Mouse (Mus musculus): ENCODE data around the gene Tmem203. TPM values are rescaled to one million over a fixed set of nuclear protein-coding genes. Genes with fewer than 3 reads are reported as not detected.
A peak's percentile ranks its signal among the peaks of the same experiment; 100 is the strongest.

Tmem203 gene
- 20.5 and 20.7 TPM in 2 replicates for polyA plus RNA-seq (2016; fragmentation: Nextera tagmentation; extraction: Ambion mirVana)

DNA sequence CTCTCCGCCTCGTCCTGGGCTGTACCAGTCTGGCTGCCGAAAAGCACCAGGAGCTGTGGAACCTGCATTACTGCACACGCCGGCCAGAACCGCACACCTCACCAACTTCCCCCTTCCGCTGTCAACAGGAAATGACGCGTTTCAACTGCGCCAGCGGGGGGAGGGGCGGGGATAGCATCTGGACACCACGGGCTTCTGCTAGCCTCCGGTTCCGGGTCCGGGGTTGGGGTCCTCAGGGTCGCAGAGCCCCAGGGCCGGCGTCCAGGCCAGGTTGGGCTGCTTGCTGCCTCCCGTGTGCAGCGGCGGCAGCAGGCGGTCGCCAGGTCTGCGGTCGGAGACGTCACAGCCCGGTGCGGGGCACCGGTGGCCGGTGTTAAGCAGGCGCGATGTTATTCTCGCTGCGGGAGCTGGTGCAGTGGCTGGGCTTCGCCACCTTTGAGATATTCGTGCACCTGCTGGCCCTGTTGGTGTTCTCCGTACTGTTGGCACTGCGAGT lies at the start of gene Tmem203:
Tmem203 (plus strand) TSS at position 156 of the 496 bp plus-strand sequence.
- peak within 1 kb of the TSS; percentile 79 for H3K4me3 ChIP-seq (replicated peaks)
- H3K36me3 ChIP-seq: peaks cover 23% of the 10 kb centered on the region
- no peaks in the 10 kb centered on the region for H3K27me3 ChIP-seq
- H3K27ac ChIP-seq: peak within 1 kb of the TSS; percentile 64
- no peaks in the 10 kb centered on the region for H3K9me3 ChIP-seq
- H3K9ac ChIP-seq (replicated peaks): peak within 1 kb of the TSS; percentile 75
- H3K4me2 ChIP-seq: peak within 1 kb of the TSS; percentile 97
- ATAC-seq (ENCODE audit: insufficient number of reproducible peaks, insufficient read depth, low FRiP score, low TSS enrichment, low read depth): peak; percentile 57; the same call in 1 of the 2 replicates
- under 1% methylated on average over 39 of the region's 39 CpGs for WGBS
- H3K4me1 ChIP-seq (replicated peaks): peaks cover 15% of the 10 kb centered on the region

DNA sequence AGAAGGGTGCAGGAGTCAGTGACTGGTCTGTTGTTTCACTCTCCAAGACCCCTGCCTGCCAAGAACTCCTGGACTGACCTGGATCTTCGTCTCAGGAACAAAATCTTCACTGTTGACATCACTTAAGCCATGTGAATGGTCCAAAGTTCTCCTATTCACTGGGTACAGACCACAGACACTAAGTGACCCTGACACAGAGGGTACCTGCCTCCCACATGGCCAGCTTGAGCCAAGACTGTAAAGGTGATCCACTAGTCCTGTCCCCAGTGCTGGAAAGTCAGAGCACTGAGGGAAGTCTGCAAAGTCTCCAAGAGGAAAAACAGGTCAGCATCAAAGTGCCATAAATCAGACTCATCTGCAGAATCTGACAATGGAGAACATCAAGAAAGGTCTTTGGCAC lies 47.6 kb upstream of the Tmem203 start:
- Histone ChIP-seq H3K36me3 (peaks cover 64% of the 10 kb centered on the region), H3K27ac (no peak overlapping the region), H3K27me3 (no peaks in the 10 kb centered on the region), H3K4me2 (no peak overlapping the region), H3K9ac (replicated peaks) (no peak overlapping the region), H3K4me1 (replicated peaks) (peaks cover 14% of the 10 kb centered on the region), H3K4me3 (replicated peaks) (no peak overlapping the region), H3K9me3 (no peaks in the 10 kb centered on the region)
- WGBS: 84% methylated on average over 1 of the region's 1 CpGs
- ATAC-seq (ENCODE audit: insufficient number of reproducible peaks, insufficient read depth, low FRiP score, low TSS enrichment, low read depth): no peak

DNA sequence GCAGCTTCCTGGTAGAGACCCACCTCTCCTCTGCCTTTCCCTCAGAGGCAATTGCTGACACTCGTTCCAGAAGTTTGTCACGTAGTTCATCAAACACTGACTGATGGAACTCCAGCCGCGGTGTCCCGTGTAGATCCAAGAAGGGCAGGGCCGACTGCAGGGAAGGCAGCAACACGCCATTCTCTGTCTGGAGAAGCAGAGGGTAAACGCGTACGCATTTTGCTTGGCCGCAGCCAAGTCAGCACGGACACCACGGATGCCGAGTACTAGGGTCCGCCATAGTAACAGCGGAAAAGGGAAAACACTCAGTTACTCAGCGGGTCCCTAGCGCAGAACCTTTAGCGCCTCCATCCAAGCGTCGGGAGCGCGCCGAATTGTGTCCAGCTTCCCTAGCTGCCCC lies 44.6 kb upstream of the Tmem203 start:
- peak overlapping the region; percentile 90 for H3K9ac ChIP-seq (replicated peaks)
- H3K36me3 ChIP-seq: peaks cover 33% of the 10 kb centered on the region
- no peaks in the 10 kb centered on the region for H3K9me3 ChIP-seq
- peak overlapping the region; percentile 83 for H3K4me3 ChIP-seq (replicated peaks)
- no peak for ATAC-seq (ENCODE audit: insufficient number of reproducible peaks, insufficient read depth, low FRiP score, low TSS enrichment, low read depth)
- H3K4me1 ChIP-seq (replicated peaks): peaks cover 14% of the 10 kb centered on the region
- peaks cover 19% of the 10 kb centered on the region for H3K27me3 ChIP-seq
- H3K27ac ChIP-seq: peak overlapping the region; percentile 92
- under 1% methylated on average over 24 of the region's 24 CpGs for WGBS
- peak overlapping the region; percentile 94 for H3K4me2 ChIP-seq

DNA sequence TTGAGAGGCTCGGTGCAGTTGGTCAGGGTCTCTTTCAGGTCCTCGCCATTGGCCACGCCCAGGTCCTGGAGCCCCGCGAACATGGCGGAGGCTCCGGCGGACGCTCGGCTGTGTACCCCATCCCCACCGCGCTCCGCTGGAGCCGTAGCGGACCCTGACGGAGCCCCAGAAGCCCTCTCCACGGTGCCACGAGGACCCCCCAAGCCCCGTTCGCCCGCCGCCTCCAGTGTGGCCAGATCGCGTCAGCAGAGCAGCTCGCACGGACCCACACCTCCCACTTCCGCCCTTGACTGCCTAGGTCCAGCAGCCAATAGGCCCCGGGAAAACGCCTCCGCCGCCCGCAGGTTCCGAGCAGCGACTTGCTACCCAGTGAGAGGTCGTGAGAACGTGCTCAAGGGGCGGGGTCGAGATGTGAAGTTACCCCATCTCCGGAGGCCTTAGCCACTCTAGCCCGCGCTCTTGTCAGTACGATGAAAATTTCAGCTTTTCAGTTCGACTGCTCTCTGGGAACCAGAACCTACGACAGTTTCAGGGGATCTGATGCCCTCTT lies 44.0 kb upstream of the Tmem203 start, which contains the start of gene Nelfb:
Nelfb (minus strand) TSS at position 369 of the 550 bp plus-strand sequence.
- ATAC-seq (ENCODE audit: insufficient number of reproducible peaks, insufficient read depth, low FRiP score, low TSS enrichment, low read depth): peak; percentile 85
- WGBS: under 1% methylated on average over 44 of the region's 44 CpGs
- H3K36me3 ChIP-seq: peaks cover 28% of the 10 kb centered on the region
- peaks cover 22% of the 10 kb centered on the region for H3K27me3 ChIP-seq
- H3K4me1 ChIP-seq (replicated peaks): peaks cover 14% of the 10 kb centered on the region
- peak within 1 kb of the TSS; percentile 90 for H3K9ac ChIP-seq (replicated peaks)
- peak within 1 kb of the TSS; percentile 92 for H3K27ac ChIP-seq
- peak within 1 kb of the TSS; percentile 94 for H3K4me2 ChIP-seq
- peak within 1 kb of the TSS; percentile 83 for H3K4me3 ChIP-seq (replicated peaks)
- no peaks in the 10 kb centered on the region for H3K9me3 ChIP-seq

DNA sequence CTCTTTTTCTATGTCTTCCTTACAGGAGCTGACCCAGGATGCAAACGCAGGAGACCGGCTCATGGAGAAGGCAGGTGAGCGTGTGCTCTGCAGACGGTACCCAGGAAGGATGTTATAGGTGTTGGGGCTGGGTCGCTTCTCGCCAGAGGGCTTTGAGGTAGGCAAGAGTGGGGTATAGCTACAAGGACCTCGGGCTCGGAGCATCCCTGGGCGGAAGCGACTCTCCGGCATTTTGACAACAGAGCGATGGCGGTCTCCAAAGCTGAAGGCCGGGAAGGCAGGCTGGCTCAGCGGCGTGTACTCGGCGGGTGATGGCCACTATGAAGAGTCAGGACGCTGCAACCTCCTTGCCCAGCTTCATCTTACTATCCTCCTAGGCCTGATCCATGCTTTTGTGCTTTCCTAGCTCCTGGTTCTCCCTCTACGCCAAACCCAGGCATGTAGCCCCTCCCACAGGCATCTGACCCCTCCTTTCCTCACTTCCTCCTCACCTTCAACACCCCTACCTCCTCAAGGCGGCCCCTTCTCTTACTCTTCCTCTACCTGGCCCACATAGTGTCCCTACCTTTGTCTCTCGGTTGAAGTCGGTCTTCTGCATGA lies 41.9 kb upstream of the Tmem203 start:
- H3K4me3 ChIP-seq (replicated peaks): no peak overlapping the region
- H3K9me3 ChIP-seq: no peaks in the 10 kb centered on the region
- H3K4me1 ChIP-seq (replicated peaks): peaks cover 14% of the 10 kb centered on the region
- WGBS: 55% methylated on average over 23 of the region's 23 CpGs
- ATAC-seq (ENCODE audit: insufficient number of reproducible peaks, insufficient read depth, low FRiP score, low TSS enrichment, low read depth): no peak
- no peak overlapping the region for H3K27ac ChIP-seq
- peaks cover 6% of the 10 kb centered on the region for H3K36me3 ChIP-seq
- peaks cover 22% of the 10 kb centered on the region for H3K27me3 ChIP-seq
- H3K9ac ChIP-seq (replicated peaks): no peak overlapping the region
- no peak overlapping the region for H3K4me2 ChIP-seq

DNA sequence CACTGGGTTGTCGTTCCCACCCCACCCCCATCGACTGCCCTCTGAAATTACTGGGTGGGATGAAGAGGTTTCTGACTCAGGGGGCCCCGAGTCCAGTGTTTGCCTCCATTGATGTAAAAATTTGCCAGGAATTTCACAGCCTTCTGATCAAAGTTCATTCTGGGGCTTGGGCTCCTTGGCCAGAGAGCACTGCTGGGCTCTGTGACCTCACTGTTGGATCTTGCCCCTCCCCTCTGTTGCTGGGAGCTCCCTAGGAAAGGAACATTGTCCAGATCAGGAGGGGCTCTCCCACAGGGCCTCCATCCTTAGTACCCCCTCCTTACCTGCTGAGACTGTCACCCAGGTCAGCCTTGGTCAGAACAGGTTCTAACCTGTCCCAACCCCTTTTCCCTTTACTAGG lies 40.8 kb upstream of the Tmem203 start, which contains the start of gene Stpg3:
Stpg3 (minus strand) TSS at position 194 of the 400 bp plus-strand sequence.
- no peak for ATAC-seq (ENCODE audit: insufficient number of reproducible peaks, insufficient read depth, low FRiP score, low TSS enrichment, low read depth)
- Histone ChIP-seq H3K9ac (replicated peaks) (no peak within 1 kb of the TSS), H3K4me1 (replicated peaks) (peaks cover 10% of the 10 kb centered on the region), H3K27me3 (peaks cover 22% of the 10 kb centered on the region), H3K36me3 (no peaks in the 10 kb centered on the region; the same call in 1 of the 2 replicates), H3K9me3 (no peaks in the 10 kb centered on the region), H3K4me3 (replicated peaks) (no peak within 1 kb of the TSS), H3K4me2 (no peak within 1 kb of the TSS), H3K27ac (no peak within 1 kb of the TSS)
- 78% methylated on average over 3 of the region's 3 CpGs for WGBS

DNA sequence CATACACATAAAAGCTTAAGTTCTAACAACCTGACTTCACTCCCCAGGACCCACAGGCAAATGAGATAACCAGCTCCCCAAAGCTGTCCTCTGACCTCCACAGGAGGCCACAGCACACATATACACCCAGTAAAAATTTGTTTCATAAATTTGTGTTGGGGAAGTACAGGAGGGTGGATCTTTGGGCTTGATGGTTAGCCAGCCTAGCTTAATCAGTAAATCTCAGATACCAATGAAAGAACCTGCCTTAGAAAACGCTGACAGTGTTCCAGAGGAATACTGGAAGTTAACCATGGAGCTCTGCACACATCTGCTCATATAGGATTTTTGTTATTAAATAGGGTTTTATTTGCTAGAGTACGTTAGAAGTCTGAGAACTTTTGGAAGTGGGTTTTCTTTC lies 37.6 kb upstream of the Tmem203 start:
- no peaks in the 10 kb centered on the region for H3K4me1 ChIP-seq (replicated peaks)
- H3K9me3 ChIP-seq: no peaks in the 10 kb centered on the region
- WGBS: 61% methylated on average over 2 of the region's 2 CpGs
- ATAC-seq (ENCODE audit: insufficient number of reproducible peaks, insufficient read depth, low FRiP score, low TSS enrichment, low read depth): no peak
- H3K4me3 ChIP-seq (replicated peaks): no peak overlapping the region
- no peak overlapping the region for H3K9ac ChIP-seq (replicated peaks)
- H3K36me3 ChIP-seq: peaks cover 12% of the 10 kb centered on the region
- peaks cover 22% of the 10 kb centered on the region for H3K27me3 ChIP-seq
- H3K27ac ChIP-seq: no peak overlapping the region
- H3K4me2 ChIP-seq: no peak overlapping the region

DNA sequence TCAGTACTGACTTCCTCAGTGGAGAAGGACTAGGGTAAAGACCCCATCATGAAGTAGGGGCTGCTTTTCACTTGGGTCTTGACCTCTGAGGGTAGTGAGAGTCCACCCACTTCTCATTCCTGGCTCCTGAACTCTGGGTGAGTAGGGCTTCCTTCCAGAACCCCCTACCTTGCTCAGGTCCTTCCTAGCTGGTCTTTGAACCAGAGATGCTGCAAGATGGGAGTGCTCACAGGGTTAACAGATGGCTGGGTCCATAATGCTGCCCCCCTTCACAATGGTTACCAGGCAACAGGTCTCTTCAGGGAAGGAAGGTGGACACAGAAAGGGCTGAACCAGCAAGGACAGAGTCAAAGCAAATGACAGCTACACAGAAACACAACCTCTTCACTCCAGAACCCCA lies 36.8 kb upstream of the Tmem203 start, which contains the start of gene Fam166a:
Fam166a (plus strand) TSS at position 301 of the 400 bp plus-strand sequence.
- Histone ChIP-seq H3K27me3 (peaks cover 16% of the 10 kb centered on the region), H3K9ac (replicated peaks) (no peak within 1 kb of the TSS), H3K4me3 (replicated peaks) (no peak within 1 kb of the TSS), H3K9me3 (no peaks in the 10 kb centered on the region), H3K36me3 (peaks cover 19% of the 10 kb centered on the region), H3K4me1 (replicated peaks) (peaks cover 5% of the 10 kb centered on the region), H3K27ac (no peak within 1 kb of the TSS), H3K4me2 (no peak within 1 kb of the TSS)
- ATAC-seq (ENCODE audit: insufficient number of reproducible peaks, insufficient read depth, low FRiP score, low TSS enrichment, low read depth): no peak

DNA sequence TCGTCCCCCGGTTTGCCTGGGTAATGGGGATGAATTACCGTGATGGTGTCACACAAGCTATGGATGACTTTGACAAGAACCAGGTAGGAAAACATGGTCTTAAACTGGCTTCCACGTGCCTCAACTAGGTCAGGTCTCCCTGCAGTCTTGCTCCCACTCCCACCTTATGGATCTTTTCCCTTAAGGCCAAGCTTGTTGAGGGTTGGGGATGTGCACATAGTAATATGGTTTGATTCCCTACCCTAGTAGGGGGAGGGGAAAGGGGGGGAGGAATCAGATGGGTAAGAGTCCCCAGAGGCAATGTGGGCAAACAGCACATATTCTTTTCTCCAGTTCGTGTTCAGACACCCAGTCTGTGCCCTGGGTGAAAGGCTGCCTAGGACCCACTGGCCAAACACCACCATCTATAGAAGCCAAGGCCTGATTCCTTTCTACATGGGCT lies 33.9 kb upstream of the Tmem203 start:
- Histone ChIP-seq H3K4me3 (replicated peaks) (no peak overlapping the region), H3K27ac (no peak overlapping the region), H3K27me3 (no peaks in the 10 kb centered on the region), H3K4me2 (no peak overlapping the region), H3K4me1 (replicated peaks) (peaks cover 15% of the 10 kb centered on the region), H3K9ac (replicated peaks) (no peak overlapping the region), H3K9me3 (no peaks in the 10 kb centered on the region), H3K36me3 (peaks cover 21% of the 10 kb centered on the region)
- 63% methylated on average over 5 of the region's 5 CpGs for WGBS
- ATAC-seq (ENCODE audit: insufficient number of reproducible peaks, insufficient read depth, low FRiP score, low TSS enrichment, low read depth): no peak

DNA sequence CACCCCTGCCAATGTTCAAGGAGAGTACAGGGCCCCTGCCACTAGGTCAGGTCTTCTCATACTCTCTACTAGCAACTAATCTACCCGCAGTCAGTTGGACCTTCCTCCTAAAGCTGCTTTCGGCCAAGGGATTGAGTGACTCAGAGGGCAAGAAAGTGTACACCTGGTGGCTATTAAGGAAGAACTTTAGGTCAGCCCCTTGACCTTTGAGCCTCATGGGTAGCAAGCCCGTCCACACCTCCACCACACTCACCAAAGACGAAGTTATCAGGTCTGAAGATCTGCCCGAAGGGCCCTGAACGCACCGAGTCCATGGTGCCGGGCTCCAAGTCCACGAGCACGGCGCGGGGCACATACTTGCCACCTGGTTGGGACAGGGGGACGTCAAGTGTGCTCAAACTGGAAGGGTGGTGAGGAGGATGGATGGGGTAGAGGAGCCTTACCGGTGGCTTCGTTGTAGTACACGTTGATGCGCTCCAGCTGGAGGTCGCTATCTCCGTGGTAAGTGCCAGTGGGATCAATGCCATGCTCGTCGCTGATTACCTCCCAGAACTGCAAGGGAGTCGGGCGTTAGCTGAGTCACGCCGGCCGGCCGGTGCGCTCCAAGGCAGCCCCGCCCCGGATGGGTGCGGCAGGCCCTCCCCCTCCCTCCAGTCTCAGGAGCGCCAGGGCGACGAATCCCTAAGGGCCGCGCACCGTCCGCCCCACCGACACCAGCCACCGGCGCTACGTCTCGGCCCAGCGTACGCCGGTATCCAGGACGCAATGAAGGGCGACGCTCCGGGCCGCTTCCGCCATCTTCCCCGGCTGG lies 31.4 kb upstream of the Tmem203 start:
- Histone ChIP-seq H3K4me1 (replicated peaks) (peaks cover 15% of the 10 kb centered on the region), H3K27ac (peak overlapping the region; percentile 93), H3K36me3 (peaks cover 21% of the 10 kb centered on the region), H3K9ac (replicated peaks) (peak overlapping the region; percentile 80), H3K4me3 (replicated peaks) (peak overlapping the region; percentile 87), H3K27me3 (no peaks in the 10 kb centered on the region), H3K9me3 (no peaks in the 10 kb centered on the region), H3K4me2 (peak overlapping the region; percentile 92)
- WGBS: 1% methylated on average over 53 of the region's 53 CpGs
- peak; percentile 9; the same call in 1 of the 2 replicates for ATAC-seq (ENCODE audit: insufficient number of reproducible peaks, insufficient read depth, low FRiP score, low TSS enrichment, low read depth)

DNA sequence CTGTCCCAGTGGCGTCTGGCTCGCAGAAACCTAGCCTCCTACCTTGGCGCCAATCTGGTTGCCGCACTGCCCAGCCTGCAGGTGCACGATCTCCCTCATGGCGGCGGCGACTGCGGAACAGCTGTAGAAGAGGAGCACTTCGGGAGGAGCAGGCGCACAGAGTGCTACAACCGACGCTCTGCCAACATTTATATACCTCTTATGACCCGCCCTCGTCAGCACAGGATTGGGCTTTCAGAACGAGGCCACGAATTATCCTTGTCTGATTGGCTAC lies 30.8 kb upstream of the Tmem203 start, which contains the start of gene Tubb4b:
Tubb4b (minus strand) TSS at position 211 of the 274 bp plus-strand sequence.
- no peaks in the 10 kb centered on the region for H3K9me3 ChIP-seq
- peak within 1 kb of the TSS; percentile 80 for H3K9ac ChIP-seq (replicated peaks)
- H3K36me3 ChIP-seq: peaks cover 21% of the 10 kb centered on the region
- H3K27me3 ChIP-seq: 0 out of 2 replicates have a peak, but pooled peaks cover 2% of the 10 kb centered on the region
- peak within 1 kb of the TSS; percentile 96 for H3K27ac ChIP-seq
- WGBS: 0% methylated on average over 17 of the region's 17 CpGs
- peak within 1 kb of the TSS; percentile 87 for H3K4me3 ChIP-seq (replicated peaks)
- no peak for ATAC-seq (ENCODE audit: insufficient number of reproducible peaks, insufficient read depth, low FRiP score, low TSS enrichment, low read depth)
- H3K4me2 ChIP-seq: peak within 1 kb of the TSS; percentile 92
- H3K4me1 ChIP-seq (replicated peaks): peaks cover 15% of the 10 kb centered on the region

Measured in limb, embryonic 12.5 days (tissue).